Mouse (Mus musculus): ENCODE data around the gene Ppm1h.
A peak's percentile ranks its signal among the peaks of the same experiment; 100 is the strongest.

Ppm1h gene

DNA sequence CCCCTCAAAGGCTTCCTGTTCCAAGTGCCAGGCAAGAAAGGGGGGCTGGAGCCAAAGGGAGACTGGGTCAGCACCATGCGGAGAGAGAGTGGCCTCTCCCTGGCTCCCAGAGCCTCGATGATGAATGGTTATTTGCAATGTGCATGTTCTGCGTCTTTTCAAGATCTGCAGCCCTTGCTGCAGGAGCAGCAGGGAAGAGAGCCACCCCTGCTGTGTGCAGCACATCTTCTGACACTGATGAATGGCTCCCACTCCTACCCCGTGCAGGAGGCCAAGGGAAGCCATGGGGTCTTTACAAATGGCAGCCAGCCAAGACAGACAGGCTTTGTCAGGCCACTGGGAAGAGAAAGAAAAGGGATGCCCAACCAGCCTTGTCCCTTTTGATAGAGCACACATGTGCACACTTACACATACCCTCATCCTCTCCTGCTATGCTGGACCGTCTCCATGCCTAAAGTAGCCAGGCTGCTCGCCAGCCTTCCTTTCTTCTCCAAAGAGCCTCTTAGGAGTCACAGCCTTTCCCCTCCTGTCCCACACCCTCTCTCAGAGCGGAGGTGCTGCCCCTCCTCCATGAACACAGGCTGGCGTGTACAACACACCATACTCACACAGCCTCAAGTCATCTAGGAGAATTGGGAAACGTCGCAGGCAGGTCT lies 209.1 kb downstream of the Ppm1h start:
- DNase-seq (ENCODE audit: low spot score in 2 of 2) = no peak

DNA sequence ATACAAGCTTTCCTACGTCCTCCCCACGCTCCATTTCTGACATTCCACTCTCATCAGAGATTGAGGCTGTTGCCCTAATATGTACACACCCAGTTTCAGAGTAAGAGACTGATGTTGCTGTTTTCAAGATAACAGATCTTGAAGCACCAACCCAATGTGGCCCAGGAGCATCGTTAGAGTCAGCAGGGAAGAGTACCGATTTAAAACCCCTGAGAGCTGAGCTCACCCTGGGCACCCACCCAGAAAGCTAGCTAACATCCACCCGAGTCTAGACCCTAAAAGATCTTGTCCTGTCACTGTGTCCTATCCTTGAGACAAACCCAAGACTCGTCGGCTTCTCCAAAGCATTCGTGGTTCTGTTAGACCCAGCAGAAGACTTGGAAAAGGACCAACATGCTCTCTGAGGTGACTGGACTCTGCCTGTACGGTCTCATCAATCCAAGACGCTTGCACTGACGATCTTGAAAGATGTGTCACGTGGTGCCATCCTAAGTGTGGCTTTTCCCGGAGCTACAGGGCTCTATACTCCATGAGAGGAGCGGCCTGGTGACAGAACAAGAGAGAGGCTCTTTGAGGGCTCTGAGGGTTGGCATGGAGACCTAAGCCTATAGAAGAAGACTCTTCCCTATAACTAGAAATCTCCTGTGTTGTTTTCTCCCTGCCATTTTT lies 212.3 kb downstream of the Ppm1h start:
- no peak for DNase-seq (ENCODE audit: low spot score in 2 of 2)

DNA sequence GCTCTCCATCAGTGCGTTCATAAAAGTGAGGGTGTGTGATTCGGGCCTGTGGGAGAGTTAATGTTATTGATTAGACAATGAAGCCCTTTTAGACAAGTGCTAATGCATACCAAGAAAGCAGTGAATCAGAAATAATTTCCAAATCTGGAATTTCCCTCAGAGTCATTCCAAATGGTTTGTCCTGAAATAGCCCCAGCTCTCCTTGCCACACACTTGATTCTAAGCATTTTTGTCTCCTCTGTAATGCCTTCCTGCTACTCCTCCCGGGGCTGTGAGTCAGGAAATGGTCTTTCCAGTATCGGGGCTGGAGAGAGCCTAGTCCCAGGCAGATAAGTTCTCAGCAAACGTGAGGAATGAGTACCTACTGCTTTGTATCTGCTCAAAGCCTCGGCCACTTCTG lies 212.9 kb downstream of the Ppm1h start:
- DNase-seq (ENCODE audit: low spot score in 2 of 2) = no peak

DNA sequence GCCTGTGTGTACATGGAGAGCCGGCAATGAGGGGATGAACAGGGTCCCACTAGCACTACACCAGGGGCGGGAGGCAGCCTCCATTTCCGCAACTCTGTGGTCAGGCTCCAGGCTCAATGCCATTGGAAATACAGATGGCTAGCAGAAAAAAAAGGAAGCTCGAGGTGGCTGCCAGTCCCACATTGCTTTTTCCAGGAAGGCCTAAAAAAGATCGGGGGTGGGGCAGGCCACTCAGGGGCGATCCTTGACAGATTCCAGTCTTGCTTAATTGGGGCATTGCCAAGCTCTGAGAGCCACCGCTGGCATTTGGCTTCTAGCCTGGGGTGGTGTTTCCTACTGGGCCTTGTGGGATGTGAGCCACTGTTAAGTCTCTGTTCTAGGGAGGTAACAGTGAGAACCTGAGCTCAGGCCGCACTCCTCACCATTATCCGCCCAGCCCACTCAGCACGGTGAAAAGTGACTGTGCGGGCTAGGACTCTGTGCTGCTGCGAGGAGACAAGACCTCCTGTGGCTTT lies 216.1 kb downstream of the Ppm1h start:
- DNase-seq (ENCODE audit: low spot score in 2 of 2) = peak in 1 of 2 experiments; percentile 22

DNA sequence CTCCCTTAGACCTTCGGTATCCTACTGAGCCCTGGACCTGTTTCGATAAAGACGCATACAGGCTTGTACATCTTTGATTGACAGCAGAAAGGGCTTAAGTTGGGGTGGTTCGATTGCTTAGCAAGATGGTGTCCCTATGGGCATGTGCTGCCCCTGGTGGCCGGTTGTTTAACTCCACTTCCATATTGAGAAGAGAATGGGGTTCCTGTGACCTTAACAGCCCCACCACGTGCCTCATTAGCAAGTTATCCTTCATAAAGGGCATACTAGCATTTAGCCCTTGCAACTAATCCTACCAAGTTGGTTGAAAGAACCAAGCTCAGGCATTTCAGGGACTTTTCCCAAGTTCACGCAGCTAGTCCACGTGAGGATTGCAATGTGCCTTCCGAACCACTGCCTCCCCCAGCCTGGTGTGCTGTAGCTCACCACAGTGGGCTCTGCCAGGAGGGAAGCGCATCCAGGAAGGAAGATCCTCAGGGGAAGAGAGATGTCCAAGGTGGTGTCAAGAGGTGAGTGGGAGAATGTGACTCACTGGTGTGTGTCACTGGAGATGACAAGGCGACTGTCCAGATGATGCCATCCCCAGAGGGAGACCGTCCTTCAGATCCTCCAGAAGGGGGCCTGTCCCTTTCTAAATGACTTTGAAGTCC lies 216.7 kb downstream of the Ppm1h start:
- DNase-seq (ENCODE audit: low spot score in 2 of 2) = peak in 1 of 2 experiments; percentile 61

DNA sequence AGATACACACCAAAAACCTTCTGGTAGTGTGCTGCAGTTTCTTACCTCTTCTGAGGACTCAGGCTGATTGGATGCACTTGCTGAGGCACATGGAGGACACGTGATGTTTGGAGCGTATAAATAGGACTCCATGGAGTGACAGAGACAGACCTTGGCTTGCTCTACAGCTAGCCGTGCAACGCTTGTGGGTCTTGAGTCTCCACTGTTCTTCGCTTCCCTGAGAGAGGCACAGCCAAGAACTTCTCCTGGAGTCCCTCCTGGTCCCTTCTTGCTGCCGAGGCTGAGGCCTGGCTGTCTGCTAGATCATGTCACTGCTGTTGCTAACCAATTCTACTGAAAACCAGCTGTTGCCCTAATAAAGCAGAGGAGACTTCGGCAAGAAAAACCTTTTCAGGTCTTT lies 221.4 kb downstream of the Ppm1h start:
- DNase-seq (ENCODE audit: low spot score in 2 of 2) = no peak

DNA sequence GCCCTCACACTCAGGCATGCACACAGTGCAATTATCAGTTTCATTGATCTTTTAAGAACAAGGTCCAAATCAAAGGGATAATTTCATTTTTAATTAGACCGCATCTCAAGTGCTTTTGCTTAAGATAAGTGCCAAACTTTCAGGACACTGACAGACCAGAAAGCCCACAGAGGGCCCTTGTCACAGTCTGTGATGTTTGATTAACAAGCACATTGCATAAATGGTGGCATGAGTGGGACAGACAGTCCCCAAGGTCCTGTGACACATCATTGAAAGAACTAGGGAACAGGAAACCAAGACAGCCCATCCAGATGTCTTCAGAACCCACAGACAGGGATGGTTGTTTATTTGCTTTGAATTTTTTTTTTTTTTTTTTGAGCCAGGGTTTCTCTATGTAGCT lies 221.9 kb downstream of the Ppm1h start:
- DNase-seq (ENCODE audit: low spot score in 2 of 2) = no peak

DNA sequence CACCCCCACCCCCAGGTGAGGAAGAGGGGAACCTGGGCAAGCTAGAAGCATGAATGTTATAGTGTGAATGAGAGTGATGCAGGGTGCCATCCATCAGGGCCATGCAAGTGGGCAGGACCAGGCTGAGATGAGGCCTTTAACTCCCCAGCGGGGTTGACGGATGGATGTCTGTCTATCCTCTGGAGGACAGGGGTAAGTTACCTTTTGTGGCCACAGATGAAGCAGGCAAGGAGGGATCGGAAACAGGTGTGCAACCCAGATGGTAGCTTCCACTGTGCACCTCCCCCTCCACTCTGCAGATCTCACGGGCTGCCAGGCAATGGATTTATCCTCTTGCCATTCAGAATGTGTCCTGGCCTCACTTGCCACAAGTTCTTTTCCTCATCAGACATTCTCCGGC lies 222.8 kb downstream of the Ppm1h start:
- DNase-seq (ENCODE audit: low spot score in 2 of 2) = no peak

DNA sequence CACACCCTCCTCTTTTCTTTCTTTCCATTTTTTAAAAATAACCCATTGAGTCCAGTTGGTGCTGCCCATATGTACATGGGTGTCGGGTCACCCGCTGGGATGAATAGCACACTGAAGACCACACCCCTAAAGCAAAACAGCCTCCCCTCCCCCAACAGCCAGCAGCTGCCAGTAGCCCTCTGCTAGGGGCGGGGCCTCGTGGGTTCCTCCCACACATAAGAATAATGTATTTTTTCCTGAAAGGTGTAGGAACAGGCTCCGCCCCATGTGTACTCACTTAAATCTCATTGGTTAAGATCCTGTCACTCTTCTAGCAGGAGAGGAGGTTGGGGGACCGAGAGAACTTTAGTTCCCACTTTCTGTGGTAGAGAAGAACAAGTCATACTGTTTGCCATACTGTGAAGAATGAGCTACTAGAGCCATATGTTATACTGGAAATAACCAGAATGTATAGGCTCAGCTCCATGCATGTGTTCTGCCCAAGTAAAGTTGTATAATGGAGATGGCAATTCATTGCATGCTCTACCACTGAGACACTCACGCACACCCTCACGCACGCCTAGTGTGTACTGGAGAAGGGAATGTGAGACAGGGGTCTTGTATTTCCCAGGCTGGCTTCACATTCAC lies 231.0 kb downstream of the Ppm1h start:
- DNase-seq (ENCODE audit: low spot score in 2 of 2) = no peak

DNA sequence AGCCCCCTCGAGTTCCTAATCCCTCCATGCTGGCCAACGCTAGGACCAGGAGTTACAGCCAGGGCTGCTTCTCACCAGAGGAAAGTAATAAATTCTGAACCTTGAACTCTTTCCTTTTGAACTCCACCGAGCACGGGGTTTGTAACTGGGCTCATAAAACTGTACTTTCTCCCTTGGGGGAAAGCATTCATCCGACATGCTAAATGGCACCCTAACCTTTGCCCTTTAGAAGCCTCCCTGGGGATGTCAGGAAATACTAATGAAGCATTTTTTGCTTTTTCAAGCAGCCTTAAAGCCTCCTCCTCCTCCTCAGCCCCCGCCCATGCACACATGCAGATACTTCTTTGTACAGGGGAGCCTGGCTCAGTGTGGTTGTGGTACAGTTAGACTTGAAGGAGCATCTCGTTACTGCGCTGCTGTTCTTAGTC lies 232.2 kb downstream of the Ppm1h start:
- no peak for DNase-seq (ENCODE audit: low spot score in 2 of 2)

DNA sequence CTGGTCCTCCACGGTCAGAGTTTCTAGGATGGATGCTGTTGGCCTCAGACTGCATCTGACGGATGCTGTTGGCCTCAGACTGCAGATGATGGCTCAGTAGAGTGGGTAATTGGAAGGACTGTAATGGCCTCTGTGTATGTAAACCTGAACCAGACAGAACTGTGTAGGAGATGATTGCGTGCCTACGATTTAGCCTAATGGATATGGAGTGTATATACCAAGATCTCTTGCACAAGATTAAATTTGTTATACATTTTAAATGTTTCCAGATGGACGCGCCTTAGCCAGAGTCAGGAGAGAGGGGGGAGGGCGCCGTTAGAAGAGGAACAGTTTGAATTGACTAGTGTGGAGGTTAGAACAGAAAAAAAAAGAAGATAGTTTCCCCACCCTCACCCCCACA lies 233.1 kb downstream of the Ppm1h start:
- DNase-seq (ENCODE audit: low spot score in 2 of 2) = no peak

DNA sequence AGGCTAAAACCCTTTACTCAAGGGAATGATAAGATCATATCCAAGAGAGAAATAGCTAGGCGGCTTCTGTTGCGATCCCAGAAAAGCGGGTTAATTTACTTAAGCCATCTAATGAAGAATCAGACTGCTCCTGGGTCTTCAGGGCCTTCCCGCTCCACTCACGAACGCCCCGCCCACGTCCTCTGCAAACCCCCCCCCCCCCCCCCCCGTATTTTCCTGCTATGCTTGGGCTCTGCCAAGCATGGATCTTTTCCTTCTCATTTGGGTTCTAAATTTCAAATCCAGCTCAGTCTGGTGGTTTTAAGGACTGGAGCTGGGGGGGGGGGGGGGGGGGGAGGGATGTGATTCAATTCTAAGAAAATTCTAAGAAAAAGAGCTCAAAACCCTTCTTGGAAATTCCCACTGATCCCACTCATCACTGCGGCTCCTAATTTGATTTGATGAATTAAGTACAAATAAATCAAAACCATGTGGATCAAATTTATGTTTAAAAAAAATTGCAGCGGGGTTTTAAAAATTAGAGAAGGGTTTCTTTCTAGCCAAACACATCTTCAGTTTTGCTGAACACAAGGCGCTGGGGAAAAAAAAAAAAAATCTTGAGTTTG lies 233.6 kb downstream of the Ppm1h start:
- no peak for DNase-seq (ENCODE audit: low spot score in 2 of 2)

DNA sequence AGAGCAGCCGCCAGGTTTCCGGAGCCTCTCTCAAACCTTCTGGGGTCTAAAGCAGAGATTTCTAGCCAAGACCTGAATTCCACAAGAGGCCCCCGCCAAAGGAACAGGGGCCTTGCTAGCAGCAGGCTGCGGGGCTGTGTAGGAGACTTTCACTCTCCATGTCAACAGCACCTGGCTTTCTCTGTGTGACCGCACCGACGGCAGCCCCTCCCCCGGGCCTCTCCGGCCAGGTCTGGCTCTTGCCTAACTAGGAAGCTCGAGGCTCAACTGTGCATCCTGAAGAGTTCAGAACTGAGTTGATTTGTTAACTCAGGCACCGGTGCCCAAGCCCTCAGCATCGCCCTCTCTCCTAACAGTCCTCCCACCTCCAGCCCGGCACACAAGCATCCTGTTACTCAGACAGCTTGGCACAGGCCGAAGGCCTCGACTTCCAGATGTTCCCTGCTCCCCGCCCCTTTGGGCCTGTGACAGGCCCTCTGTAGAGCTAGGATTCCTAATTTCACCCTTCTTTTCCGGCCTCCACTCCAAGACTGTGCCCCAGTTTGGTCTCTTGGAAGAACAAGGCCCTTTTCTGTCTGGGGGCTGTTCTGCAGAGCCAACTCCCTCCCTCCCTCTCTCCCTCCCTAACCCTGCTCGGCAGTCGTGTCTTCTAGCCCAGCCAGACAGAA lies 234.3 kb downstream of the Ppm1h start:
- DNase-seq (ENCODE audit: low spot score in 2 of 2) = peak in 1 of 2 experiments; percentile 32

DNA sequence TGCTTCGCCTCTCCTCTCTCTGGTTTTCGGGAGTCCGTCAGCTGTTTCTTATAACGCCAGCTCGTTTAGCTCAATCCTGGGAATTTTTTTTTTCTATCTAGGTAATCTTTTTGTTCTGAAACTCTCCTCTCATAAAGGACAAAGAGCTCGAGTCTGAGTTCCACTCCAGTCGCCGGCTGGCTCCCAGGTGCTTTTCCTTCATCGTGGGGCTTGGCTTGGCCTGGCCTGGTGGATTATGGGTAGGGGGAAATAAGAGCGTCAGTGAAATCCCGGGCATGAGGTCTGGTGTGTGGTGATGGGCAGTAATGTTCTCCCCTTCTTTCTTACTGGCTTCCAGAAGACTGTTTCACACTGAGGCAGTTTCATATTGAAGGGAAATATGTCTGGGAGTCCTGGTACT lies 234.8 kb downstream of the Ppm1h start:
- DNase-seq (ENCODE audit: low spot score in 2 of 2) = no peak

DNA sequence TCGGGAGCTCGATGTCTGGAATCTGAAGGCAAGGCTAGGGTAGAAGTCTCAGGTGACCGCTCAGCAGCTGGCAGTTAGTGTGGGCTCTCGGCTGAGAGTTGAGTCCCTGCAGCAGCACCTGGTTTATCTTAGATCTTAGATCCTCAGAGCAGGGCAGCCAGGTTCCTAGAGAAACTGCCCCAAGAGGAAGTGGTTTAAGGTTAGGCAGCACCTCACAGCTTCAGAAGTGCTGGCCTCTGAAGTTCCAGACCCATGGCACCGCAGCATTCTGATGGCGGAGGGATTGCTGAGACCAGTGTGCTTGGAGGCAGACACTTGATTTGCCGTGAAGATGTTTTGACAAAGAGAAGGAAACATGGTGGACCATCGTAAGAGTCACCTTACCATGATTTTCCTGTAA lies 237.3 kb downstream of the Ppm1h start:
- DNase-seq (ENCODE audit: low spot score in 2 of 2) = no peak

DNA sequence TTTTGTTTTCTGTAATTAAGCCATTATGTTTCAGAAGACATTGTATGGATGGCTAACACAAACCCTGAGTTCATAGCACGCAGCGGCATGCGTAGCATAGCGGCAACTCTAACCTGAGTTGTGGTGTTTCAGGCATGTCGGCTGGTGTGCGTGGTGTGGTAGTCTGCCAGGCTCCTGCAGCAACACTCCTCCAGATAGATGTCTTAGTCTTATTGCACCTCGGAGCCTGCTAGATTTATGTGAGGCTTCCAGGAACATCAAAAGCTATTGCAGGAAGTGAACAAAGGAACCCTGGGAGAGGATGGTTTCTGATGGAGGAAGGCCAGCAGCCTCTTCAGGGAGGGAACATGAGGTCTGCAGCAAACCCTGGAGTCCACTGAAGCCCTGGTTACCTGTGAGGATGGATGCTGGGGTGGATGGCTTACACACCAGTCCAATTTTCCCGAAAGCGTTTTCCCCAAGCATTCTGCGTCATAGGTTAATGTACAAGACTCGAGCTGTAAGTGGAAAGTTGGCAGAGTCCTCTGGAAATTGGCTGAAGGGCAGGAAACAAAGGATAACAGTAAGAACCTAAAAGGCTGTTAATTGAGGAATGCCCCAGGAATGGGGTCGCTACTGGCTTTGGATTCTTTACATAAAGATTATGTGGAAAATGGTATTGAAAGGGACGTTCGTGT lies 239.2 kb downstream of the Ppm1h start:
- DNase-seq (ENCODE audit: low spot score in 2 of 2) = no peak

DNA sequence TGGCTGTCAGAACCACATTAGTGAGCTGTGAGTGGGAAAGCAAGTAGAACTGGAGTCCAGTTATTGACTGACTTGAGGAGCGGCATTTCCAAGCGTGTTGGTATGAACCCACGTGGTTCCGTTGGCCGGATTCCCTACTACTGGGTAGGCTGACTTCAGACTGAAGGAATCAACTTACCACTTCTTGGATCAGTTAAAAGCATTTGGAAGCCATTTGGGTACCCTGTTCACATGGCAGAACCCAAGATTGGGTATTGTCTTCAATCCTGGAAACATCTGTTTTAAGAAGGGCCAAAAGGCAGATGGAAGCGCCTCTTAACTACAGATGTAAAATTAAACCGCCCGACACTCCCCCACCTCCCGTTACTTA lies 239.7 kb downstream of the Ppm1h start:
- DNase-seq (ENCODE audit: low spot score in 2 of 2) = no peak

DNA sequence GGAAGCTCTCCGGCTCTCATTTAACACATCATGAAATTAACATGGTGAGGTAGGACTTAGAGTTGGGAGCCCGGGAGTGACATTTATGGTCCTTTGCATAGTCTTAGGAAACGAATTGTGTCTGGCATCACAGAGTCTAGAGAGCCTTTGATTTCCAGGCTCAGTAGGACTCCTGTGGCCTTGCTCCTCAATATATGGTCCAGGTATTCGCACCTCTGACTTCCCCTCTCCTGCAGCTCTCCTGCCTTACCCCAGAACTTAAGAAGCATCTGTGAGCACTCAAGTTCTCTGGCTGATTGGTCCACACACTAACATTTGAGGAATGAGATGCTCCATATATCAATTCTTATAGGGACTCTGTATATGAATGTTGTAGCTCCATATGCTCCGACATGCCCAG lies 240.2 kb downstream of the Ppm1h start:
- DNase-seq (ENCODE audit: low spot score in 2 of 2) = no peak

DNA sequence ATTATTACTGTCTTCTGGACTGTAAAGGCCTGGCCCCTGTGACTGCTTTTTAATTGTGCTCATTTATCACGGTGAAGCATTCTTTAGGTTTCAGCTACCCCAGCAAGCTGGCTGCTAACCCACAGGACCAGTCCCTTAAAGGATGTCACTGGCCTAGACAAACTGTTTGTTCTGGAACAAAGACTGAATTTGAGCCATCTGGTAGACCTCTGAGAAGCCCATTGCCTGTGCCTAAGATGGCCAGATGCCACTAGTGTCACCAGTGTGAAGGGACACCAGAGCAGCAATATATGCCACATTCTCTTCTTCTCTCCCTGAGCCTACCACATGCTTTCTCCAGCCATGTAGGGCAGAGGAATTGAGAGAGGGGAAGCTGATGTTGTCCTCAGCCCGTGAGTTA lies 240.9 kb downstream of the Ppm1h start:
- no peak for DNase-seq (ENCODE audit: low spot score in 2 of 2)

DNA sequence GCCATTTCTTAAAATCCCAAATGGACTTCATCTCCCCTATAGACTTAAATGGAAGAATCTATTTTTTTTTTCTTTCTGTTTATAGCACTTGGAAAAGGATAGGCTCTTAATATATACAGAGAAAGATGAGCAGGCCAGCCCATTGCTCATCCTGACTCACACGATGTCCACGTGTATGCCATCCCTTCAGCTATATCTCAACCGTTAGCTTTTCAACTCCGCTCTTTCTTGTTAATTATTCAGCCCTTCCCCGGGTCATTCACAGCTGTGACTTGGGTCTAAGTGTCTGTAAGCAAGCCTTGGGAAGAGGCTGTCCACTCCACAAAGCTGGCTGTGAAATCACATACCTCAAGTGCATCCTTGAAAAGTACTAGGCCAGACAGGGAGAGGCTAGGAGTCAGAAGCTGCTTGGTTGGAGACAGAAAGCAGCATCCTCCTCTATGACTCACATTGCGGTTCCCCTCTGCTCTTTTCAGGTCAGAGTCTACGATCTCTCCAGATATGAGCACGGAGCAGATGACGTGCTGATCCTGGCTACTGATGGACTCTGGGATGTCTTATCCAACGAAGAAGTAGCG lies 241.7 kb downstream of the Ppm1h start:
- no peak for DNase-seq (ENCODE audit: low spot score in 2 of 2)

DNA sequence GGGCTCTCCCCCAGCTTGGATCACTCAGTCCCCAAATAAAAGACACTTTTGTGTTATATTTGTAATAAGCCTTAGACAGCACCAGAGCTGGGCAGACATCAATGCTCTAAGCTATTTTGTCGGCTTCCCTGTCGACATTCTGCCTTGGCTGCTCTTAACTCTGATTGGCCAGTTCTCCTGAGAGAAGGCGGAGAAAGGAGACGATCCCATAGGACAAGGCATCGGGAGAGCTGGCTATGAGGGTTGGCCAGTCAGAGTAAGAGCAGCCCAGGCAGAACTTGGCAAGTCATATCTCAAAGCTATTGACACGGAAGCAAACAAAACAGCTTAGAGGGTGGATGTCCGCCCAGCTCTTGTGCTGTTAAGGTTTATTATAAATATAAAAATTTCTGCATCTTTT lies 243.7 kb downstream of the Ppm1h start:
- no peak for DNase-seq (ENCODE audit: low spot score in 2 of 2)
